Mouse (Mus musculus) ES-CJ7 (cell line): Measurements from ENCODE around the gene Phykpl.
"Not testable (repeated sequence)": the region's sequence is repeated elsewhere in the genome, so short reads cannot be mapped to it uniquely, and the experiment has no call there.

Experiments
- DNase-seq: peaks from one replicate; pipeline ENCODE4 v3.0.0; 2011; ENCODE audit warnings: low read depth, low spot score

The Phykpl gene

DNA sequence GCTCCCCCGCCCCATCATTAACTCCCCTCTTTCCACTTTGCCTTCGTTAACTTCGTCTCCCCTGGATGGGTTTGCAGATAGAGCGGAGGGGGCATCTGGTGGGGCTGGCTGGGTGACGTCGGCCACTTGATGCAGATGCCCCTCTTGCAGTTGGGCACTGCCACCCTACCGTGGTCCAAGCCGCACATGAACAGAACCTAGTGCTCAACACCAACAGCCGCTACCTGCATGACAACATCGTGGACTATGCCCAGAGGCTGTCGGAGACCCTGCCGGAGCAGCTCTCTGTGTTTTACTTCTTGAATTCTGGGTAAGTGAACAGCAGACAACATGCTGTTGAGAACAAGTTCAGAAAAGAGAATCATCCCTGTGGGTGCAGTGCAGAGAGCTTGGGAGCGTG, 1.9 kb downstream of the Phykpl start:
- DNase-seq: no peak

DNA sequence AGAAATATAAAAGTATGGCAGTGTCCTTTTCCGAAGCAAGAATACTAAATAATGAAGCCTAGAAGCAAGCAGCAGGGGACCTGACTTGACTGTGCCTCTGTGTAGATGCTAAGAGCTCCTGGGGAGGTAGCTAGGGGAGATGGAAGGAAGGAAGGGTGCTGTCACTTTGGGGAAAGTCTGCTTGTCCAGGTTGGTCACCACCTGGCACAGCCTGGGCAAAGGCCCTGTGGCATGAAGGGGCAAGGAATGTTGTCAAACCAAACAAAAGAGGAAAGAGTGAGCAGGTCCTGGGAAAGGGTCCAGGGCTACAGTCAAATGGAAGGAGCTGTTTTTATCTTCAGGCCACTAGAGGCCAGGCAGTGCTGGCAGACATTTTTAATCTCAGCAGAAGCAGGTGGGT, 2.5 kb downstream of the Phykpl start:
- no peak for DNase-seq

- peak; percentile 63 for DNase-seq
Observed at GRCm38 (mm10) chr11:51588833-51589232, 4.3 kb downstream of the Phykpl start.

DNA sequence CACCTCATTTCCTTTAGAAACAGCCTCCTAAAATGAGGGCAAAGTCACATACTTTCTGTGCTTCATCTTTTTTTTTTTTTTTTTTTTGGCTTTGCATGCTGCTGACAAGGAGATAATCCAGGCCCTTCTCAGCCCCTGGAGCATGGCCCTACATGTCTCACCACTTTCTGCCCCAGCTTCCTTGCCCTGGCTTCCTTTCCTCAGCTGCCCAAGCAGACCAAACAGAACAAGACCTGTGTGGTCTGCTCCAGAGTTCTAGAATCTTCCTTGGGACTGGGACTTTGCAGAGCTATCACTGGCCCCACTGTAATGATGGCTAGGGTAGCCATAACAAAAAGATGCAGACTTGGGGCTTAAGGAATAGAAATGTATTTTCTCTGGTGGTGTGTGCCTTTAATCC, 5.4 kb downstream of the Phykpl start:
- DNase-seq: no peak

- DNase-seq: peak; percentile 58
Observed at GRCm38 (mm10) chr11:51591168-51591567, 6.6 kb downstream of the Phykpl start.

- DNase-seq: no peak
Observed at GRCm38 (mm10) chr11:51591915-51592314, 7.4 kb downstream of the Phykpl start.

GRCm38 (mm10) chr11:51593368-51593767, 8.8 kb downstream of the Phykpl start:
- no peak for DNase-seq

DNA sequence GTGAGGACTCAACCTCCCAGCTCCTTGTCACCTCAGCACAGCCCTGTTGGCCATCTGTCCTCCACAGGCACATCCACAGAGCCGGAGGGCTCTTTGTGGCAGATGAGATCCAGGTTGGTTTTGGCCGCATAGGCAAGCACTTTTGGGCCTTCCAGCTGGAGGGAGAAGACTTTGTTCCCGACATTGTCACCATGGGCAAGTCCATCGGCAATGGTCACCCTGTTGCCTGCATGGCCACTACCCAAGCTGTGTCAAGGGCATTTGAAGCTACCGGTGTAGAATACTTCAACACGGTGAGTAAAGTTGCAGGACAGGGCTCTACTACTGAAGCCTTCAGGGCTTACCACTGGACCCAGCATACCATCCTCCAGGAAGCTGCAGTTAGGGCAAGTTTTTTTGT, 9.3 kb downstream of the Phykpl start:
- no peak for DNase-seq

DNA sequence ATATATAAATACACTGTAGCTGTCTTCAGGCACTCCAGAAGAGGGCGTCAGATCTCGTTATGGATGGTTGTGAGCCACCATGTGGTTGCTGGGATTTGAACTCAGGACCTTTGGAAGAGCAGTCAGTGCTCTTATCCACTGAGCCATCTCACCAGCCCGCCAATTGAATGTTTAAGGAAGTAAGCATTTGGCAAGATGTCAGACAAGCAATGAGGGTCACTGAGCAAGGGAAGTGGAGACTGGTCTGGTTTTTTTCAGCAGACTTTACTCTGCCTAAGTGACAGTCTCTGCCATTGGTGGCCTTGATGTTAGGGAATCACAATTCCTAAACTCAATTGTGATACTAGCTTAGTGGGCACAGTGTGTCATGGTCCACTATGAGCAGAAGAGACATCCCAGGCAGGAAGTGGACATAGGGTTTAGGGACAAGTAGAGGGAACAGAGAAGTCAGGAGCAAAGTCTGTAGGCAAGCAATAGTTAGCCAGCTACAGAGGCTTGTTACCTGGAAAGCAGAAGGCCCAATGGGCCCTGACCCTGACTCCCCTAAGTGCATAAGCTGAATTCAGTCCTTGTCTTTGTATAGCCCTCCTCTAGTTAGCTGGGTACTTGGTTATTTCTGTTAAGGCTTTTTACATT, 10.3 kb downstream of the Phykpl start:
- no peak for DNase-seq

DNA sequence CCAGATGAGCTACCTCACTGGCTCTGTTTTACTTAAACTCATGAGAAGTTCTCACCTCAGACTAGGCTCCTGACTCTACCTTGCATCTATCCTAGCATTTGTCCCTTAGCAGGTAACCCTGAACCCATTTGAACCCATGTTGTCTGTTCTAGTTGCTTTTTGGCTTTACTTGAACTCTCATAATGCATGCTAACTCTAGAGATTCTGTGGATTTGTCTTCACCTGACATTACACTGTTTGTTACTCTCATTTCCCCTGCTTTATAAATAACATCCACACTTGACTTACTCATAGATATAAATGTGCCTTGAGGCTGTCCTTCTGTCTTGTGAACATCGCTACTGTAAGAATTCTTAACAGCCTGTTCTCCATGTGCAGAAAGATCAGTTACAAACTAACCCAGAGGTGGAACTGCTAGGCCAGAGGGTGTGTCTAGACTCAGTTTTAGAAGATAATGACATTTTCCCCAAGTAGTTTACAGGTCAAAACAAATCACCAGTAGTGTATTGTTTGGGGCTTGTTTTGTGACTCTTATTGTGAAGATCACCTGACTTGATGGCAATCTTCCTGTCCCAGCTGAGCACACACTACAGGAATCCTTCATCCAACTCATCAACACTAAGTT, 11.0 kb downstream of the Phykpl start:
- DNase-seq: no peak

GRCm38 (mm10) chr11:51597553-51597952, 13.0 kb downstream of the Phykpl start:
- DNase-seq: no peak

DNA sequence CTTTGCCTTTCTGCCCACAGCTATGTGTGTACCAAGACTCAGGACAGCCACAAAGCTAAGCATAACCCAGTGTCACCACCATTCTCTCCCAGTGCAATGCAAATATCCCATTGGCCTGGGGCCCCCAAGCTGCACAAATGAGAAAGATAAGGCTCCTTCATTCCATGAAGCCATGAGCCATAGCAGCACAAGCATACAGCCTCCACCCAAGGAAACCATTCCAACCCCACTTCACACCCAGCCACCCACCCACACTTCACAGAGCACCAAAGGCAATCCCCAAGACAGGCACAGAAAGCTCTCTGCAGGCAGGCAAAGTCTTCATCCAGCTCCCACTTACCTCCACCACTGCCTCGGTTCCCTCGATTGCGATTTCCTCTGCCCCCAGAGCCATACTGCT, 17.7 kb downstream of the Phykpl start:
- DNase-seq: no peak

GRCm38 (mm10) chr11:51605602-51606446, 21.3 kb downstream of the Phykpl start:
- peak; percentile 82 for DNase-seq

- peak; percentile 98 for DNase-seq
Observed at GRCm38 (mm10) chr11:51606447-51607095, 22.0 kb downstream of the Phykpl start, which contains the start of gene Hnrnpab. Gene Hnrnpab, minus strand, starts transcription at chr11:51606847.

DNA sequence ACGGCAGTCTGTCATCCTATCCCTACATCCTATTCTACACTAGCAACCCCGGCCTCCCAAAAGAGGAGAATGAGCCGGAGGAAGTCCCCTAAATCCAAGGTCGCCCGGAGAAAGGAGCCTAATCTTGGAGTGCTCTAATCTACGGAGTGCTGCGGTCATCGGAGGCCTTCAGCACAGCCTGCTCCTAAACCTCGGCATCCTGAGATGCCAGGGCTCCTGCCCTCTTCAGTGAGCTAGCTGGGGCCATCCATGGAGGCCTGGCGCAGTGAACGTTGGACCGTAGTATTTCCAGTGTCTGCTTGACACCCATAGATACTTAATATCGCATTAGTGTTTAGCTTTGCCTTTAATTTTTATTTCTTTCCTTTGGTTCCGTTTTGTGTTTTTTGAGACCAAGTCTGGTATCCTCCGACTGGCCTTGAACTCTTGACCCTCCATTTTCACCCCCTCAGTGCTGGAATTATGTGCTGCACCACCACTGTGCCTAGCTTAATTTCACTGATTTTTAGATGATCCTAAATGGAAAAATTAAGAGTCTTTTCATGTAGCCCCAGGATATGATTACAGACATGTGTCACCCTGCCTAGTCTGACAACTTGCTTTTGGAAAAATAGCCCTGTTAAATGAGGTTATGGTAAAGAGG, 22.7 kb downstream of the Phykpl start:
- DNase-seq: no peak

DNA sequence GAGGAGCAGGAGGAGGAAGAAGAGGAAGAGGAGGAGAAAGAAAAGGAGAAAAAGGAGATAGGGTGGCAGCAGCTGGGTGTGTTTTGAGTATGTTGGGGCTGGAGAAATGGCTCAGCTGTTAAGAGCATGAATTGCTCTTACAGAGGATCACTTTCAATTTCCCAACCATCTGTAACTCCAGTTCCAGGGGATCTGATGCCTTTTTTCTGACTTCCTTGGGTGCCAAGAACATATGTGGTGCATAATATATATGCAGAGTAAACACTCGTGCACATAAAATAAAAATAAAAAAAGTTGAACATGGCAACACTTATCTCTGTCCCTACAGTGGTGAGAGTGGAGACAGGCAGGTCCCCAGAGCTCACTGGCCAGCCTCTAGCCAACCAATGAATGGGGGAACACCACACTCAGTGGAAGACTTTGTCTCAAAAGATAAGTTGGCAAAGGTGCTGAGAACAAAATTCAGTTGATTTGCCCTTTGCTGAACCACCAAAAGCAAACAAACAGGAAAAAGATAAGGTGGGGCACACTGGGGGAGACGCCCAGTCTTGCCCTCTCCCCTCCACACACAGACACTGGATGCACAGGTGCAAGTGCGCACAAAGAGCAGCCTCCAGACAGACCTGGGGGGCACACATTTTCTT, 24.8 kb downstream of the Phykpl start:
- no peak for DNase-seq

- DNase-seq: not testable (repeated sequence)
Observed at GRCm38 (mm10) chr11:51609940-51610339, 25.4 kb downstream of the Phykpl start.

- DNase-seq: no peak
Observed at GRCm38 (mm10) chr11:51614256-51614655, 29.7 kb downstream of the Phykpl start.

DNA sequence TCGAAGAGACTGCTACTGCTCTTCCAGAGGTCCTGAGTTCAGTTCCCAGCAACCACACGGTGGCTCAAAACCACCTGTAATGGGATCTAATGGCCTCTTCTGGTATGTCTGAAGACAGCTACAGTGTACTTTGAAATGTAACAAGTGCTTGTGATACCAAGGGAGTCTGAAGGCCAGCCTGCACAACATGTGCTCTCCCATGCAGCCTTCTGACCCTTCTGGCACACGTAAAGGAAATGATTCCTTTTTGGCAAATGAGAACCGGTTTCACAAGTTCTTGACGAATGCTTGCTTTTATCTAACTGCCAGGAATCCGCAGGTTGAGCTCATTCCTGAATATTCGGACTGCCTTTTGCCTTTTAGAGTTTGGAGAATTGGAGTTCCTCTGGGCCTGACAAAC, 30.6 kb downstream of the Phykpl start:
- no peak for DNase-seq

DNA sequence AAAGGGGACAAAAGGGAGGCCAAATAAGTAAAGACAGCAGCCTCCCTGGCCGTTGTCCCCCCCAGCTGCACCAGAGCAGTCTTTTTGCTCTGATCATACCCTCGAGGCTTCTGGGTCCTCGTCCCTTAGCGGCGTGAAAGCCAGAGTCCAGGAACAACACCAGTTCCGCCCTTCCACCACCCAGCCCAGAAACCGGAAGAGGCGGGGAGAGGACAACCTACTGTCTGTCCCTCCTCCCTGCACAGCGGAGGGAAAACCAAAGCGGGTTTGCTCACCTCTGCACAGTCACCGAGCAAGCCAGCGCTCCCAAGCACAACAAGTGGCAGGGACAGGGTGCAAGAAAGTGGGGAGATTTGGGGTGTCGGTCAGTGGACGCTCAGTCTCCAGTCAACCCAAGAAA, 31.0 kb downstream of the Phykpl start:
- peak; percentile 81 for DNase-seq

DNA sequence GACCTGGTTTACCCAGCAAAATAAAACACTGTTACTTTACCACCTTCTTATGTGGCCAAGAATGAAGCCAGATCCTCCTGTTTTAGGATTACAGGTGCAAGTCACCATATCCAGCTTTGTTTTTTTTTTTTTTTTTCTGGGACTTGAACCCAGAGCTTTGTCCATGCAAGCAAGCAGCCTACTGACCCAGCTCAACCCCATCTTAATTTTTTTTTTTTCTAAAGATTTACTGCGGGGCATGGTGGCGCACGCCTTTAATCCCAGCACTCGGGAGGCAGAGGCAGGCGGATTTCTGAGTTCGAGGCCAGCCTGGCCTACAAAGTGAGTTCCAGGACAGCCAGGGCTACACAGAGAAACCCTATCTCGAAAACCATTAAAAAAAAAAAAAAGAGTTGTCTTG, 31.6 kb downstream of the Phykpl start:
- not testable (repeated sequence) for DNase-seq
